Mouse (Mus musculus): Measurements from ENCODE around the gene Cmtm2b. TPM values are rescaled to one million over a fixed set of nuclear protein-coding genes. Genes with fewer than 3 reads are reported as not detected.
A peak's percentile ranks its signal among the peaks of the same experiment; 100 is the strongest.
"Not testable (repeated sequence)": the region's sequence is repeated elsewhere in the genome, so short reads cannot be mapped to it uniquely, and the experiment has no call there.

Cmtm2b gene
- not detected in 2 replicates for total RNA-seq (2015)
- total RNA-seq (2017) = not detected in 2 replicates

DNA sequence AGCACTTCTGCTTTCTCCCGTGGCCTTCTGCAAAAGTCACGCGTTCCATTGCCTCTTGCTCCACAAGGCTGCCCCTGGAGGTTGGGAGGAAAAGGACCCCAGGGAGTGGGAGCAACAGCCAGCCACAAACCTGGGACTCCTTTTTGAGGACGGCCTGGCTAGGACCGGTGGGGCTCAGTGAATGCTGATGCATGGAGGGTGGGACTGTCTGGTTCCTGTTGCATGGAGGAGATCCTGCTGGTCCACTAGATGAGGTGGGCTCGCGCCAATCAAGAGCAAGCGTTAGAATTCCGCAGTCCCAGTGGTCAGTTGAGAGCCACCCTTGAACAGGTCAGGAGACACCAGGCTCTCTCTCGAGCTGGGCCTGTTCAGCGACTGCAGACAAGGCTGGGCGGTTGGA, at the start of gene Cmtm2b:
Gene Cmtm2b, plus strand, starts transcription at position 301 of the 400 bp plus-strand sequence.
- not testable (repeated sequence) for ATAC-seq (ENCODE audit: poor library complexity, severe bottlenecking)

DNA sequence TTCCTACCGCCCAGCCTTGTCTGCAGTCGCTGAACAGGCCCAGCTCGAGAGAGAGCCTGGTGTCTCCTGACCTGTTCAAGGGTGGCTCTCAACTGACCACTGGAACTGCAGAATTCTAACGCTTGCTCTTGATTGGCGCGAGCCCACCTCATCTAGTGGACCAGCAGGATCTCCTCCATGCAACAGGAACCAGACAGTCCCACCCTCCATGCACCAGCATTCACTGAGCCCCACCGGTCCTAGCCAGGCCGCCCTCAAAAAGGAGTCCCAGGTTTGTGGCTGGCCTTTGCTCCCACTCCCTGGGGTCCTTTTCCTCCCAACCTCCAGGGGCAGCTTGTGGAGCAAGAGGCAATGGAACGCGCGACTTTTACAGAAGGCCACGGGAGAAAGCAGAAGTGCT, 28.9 kb upstream of the Cmtm2b start, which contains the start of gene Cmtm2a:
Gene Cmtm2a, minus strand, starts transcription at position 101 of the 400 bp plus-strand sequence.
- not testable (repeated sequence) for ATAC-seq (ENCODE audit: poor library complexity, severe bottlenecking)

DNA sequence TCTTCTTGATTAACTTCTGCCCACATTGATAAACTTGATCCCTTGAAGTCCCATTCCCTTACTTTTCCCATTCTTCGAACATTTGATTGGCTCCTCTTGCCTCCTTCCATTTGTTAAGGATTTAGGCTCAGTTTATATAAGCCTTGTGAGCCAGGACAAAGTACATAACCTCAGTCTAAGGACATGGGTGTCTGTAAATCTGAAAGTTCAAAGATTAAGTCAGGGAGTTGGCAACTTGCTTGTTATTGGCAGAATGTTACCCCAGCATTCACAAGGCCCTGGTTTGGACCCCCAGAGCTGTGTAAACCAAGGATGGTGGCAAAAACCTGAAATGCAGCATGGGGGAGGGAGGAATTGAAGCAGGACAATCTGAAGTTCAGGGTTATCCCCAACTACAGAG, 27.6 kb upstream of the Cmtm2b start:
- ATAC-seq (ENCODE audit: poor library complexity, severe bottlenecking) = no peak

- ATAC-seq (ENCODE audit: poor library complexity, severe bottlenecking) = not testable (repeated sequence)
These were observed 20.5 kb upstream of the Cmtm2b start for GRCm38 (mm10) chr8:104301577-104301976.

GRCm38 (mm10) chr8:104302536-104302935, 19.5 kb upstream of the Cmtm2b start:
- ATAC-seq (ENCODE audit: poor library complexity, severe bottlenecking) = not testable (repeated sequence)

DNA sequence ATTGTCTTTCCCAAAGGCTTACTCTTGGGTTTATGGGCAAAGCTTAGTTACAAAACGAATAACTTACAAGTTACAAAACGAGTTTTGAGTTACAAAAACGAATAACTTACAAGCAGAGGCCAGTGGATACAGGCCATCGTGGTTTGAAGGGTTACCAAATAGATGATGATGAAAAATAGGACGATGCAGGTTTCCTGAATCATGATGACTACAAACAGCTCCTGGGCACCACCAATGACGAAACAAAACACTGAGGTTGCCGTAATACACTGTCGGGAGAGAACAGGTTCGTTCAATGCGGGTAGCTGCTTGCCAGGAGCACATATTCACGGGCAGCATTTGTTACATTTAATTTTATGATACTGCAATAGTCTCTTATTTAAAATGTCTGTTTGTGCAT, 17.1 kb upstream of the Cmtm2b start:
- peak; percentile 33; the same call in 1 of the 2 replicates for ATAC-seq (ENCODE audit: poor library complexity, severe bottlenecking)

GRCm38 (mm10) chr8:104308341-104308740, 13.7 kb upstream of the Cmtm2b start:
- ATAC-seq (ENCODE audit: poor library complexity, severe bottlenecking) = not testable (repeated sequence)

DNA sequence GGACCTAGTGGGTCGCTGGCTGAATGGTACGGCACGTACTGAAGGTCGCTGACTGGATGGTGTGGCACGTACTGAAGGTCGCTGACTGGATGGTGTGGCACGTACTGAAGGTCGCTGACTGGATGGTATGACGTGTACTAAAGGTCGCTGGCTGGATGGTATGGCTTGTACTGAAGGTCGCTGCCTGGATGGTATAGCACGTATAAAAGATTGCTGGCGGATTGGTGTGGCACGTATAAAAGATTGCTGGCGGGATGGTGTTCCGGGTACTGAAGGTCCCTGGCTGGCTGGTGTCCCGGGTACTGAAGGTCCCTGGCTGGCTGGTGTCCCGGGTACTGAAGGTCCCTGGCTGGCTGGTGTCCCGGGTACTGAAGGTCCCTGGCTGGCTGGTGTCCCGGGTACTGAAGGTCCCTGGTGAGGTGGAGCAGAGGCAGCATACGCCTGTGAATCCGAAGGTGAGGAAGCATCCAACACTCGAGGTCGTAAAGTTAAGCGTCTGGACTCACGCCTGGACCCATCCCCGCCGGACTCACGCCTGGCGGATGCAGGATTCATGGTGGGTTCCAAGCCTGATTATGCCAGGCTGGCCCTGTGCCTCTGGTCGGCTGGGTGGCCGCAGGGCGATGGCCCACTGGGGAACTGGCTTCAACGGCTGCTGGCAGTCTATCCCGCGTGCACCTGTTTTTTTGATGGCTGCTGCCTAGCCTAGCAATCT, 12.4 kb upstream of the Cmtm2b start, which contains the start of the genes Gm45711 and Cmtm1:
Gene Gm45711, minus strand, starts transcription at position 641 of the 715 bp plus-strand sequence.
Gene Cmtm1, minus strand, starts transcription at position 705 of the 715 bp plus-strand sequence.
- ATAC-seq (ENCODE audit: poor library complexity, severe bottlenecking) = not testable (repeated sequence)

- ATAC-seq (ENCODE audit: poor library complexity, severe bottlenecking) = not testable (repeated sequence)
These were observed 10.0 kb upstream of the Cmtm2b start for GRCm38 (mm10) chr8:104312023-104312422.

GRCm38 (mm10) chr8:104313311-104313710, 8.7 kb upstream of the Cmtm2b start:
- no peak for ATAC-seq (ENCODE audit: poor library complexity, severe bottlenecking)

GRCm38 (mm10) chr8:104321267-104321666, 763 bp upstream of the Cmtm2b start, which contains the start of gene Gm11020:
Gene Gm11020 (plus strand): TSS chr8:104321567.
- ATAC-seq (ENCODE audit: poor library complexity, severe bottlenecking) = not testable (repeated sequence)

DNA sequence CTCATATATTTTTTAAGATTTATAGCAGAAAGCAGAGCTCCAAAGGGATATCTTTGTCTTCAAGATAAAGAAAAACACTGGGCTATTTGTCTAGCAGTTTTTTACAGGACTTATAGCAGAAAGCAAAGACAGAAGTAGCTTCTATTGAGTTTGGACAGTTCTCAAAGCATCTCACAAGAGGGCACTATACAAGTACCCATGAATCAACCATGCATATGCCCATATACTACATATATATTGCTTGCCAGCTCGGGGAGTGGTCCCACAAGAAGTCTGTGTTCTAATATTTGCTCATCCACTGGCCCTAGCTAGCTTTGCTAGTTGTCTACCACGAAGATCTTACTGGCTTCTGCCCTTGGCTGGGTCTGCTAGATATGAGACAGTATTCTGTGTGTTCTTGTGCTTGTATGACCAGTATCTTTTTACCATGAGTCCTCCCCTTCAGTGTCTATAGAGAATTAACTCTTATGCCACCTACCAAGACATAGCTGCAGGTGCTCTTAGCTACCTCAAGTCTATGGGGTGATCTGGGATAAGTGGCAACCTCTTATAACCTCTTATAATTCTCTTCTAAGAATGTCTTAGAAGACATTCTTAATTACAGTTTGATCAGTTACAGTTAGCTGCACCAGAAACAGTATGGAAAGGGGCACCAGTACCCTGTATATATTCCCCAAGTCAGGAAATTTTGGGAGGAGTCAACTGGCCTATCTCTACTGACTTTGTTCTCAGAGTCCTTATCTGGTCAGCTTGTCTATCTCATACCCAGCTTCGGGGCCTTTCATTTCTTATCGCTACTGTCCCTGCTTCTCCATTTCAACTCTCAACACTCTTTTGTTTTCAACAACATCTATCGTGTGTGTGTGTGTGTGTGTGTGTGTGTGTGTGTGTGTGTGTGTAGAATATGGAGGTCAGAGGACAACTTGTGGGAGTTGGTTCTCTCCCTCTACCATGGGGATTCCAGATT, 10.9 kb downstream of the Cmtm2b start:
- no peak for ATAC-seq (ENCODE audit: poor library complexity, severe bottlenecking)

- peak; percentile 84 for ATAC-seq (ENCODE audit: poor library complexity, severe bottlenecking)
These were observed 11.8 kb downstream of the Cmtm2b start for GRCm38 (mm10) chr8:104333786-104334185.

GRCm38 (mm10) chr8:104334196-104334595, 12.2 kb downstream of the Cmtm2b start:
- ATAC-seq (ENCODE audit: poor library complexity, severe bottlenecking) = no peak

DNA sequence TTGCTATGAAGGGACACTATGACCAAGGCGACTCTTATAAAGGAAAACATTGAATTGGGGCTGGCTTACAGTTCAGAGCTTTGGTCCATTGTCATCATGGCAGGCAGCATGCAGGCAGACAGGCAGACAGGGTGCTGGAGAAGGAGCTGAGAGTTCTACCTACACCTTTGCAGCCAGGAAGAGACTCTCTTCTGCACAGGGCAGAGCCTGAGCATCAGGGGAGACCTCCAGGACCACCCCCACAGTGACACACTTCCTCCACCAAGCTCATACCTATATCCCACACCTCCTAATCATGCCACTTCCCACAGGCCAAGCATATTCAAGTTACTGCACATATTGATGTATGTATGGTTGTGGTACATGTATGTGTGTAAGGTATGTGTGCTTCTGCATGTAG, 14.8 kb downstream of the Cmtm2b start:
- no peak for ATAC-seq (ENCODE audit: poor library complexity, severe bottlenecking)

- ATAC-seq (ENCODE audit: poor library complexity, severe bottlenecking) = no peak
These were observed 15.9 kb downstream of the Cmtm2b start for GRCm38 (mm10) chr8:104337890-104338289.

- ATAC-seq (ENCODE audit: poor library complexity, severe bottlenecking) = no peak
These were observed 17.4 kb downstream of the Cmtm2b start, which contains the start of gene Cmtm3 for GRCm38 (mm10) chr8:104339229-104339982. Gene Cmtm3 (plus strand): TSS chr8:104339410.

DNA sequence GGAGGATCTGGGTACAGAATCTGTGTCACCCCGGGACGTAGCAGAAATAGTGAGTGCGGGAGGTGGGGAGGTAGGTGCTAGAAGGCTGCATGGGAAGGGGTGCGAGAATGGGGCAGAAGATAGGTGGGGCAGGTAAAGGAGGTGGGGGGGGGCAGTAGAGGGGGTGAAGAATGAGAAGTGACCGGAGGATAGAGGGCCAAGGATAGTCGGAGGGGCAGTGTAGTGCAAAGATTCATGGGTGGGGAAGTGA, 17.9 kb downstream of the Cmtm2b start:
- no peak for ATAC-seq (ENCODE audit: poor library complexity, severe bottlenecking)

GRCm38 (mm10) chr8:104340233-104341105, 18.4 kb downstream of the Cmtm2b start:
- ATAC-seq (ENCODE audit: poor library complexity, severe bottlenecking) = peak; percentile 61
